Mouse (Mus musculus): Measurements from ENCODE around the gene Olfr1052.
"Not testable (repeated sequence)": the region's sequence is repeated elsewhere in the genome, so short reads cannot be mapped to it uniquely, and the experiment has no call there.

Olfr1052 gene

DNA sequence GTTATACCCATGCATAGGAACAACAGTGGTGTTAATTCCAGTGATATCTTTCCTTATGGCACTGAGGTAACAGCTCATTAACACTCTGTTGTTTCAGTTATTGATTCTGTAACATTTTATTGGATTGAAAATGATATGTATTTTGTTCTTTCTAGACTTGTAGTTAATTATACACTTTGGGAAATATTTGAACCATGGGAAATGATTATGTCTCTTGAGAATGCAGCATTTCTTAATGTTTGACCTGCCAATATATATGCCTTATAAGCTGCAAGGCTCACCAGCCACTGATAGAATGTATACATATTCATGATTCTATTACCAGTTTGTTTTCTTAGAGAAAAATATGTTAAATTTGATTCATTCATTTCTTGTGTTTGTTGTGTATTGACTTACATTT, at the start of gene Olfr1052:
Gene Olfr1052, plus strand, starts transcription at position 301 of the 400 bp plus-strand sequence.
- DNase-seq (ENCODE audit: low spot score): no peak

DNA sequence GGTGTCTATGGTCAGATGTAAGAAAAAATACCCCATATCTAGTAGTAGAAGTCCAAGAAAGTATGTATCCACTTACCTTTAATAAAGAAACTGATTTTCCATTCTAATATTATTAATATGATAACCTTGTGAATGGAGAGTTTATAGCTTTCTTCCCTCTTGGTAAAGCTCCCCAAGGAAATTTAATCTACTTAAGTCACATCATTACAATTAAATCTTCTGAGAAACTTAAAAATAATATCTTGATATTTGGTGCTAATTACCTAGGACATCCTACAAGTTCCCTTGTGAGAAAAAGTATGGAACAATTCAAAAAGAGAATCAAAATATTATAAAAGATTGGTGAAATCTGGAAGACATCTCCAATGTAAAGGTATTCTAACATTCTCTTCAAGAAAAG, 34.0 kb upstream of the Olfr1052 start, which contains the start of gene Olfr1049:
Gene Olfr1049, minus strand, starts transcription at position 101 of the 400 bp plus-strand sequence.
- DNase-seq (ENCODE audit: low spot score): not testable (repeated sequence)

DNA sequence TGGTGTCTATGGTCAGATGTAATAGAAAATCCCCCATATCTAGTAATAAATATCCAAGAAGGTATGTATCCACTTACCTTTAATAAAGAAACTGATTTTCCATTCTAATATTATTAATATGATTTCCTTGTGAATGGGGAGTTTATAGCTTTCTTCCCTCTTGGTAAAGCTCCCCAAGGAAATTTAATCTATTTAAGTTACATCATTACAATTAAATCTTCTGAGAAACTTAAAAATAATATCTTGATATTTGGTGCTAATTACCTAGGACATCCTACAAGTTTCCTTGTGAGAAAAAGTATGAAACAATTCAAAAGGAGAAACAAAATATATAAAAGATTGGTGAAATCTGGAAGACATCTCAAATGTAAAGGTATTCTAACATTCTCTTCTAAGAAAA, 13.3 kb upstream of the Olfr1052 start, which contains the start of gene Olfr1051:
Gene Olfr1051, minus strand, starts transcription at position 101 of the 400 bp plus-strand sequence.
- not testable (repeated sequence) for DNase-seq (ENCODE audit: low spot score)

DNA sequence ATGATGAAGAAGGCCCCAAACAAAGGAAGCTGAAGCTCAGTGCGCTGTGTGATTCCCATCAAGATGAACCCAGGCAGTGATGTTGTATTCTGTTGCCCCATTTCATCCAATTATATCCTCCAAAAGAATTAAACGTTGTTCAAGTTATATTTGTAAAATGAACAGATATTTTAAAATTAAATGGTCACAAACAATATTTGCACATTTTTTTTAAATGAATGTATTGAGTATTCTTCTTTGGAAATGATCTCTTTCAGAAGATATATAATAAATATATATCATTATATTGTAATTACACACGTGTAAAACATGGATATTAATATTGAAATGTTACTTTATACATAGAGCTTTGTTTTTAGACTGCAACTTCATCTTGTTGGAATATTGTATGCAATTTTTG, 22.9 kb downstream of the Olfr1052 start, which contains the start of gene Olfr1053:
Gene Olfr1053, minus strand, starts transcription at position 101 of the 400 bp plus-strand sequence.
- DNase-seq (ENCODE audit: low spot score): no peak

DNA sequence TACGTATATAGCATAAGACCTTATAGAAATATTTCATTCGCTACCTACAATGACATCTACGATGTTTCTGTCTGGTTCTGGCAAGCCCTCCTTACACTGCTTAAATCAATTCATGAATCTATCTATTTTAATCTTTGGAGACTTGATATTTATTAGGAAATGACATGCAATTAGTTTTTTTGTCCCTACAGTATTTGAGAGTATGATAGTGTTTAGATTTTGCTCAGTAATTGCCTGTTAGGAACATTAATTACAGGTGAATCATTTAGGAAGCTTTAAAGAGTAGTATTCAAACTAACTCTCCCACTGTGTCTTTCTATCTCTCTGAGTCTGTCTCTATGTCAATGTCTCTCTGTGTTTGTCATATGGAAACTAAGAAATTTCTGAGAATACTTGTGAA, 43.1 kb downstream of the Olfr1052 start, which contains the start of gene Olfr1054:
Gene Olfr1054, minus strand, starts transcription at position 101 of the 400 bp plus-strand sequence.
- DNase-seq (ENCODE audit: low spot score): no peak
